Mouse (Mus musculus): Measurements from ENCODE around the gene Znrf2. TPM values are rescaled to one million over a fixed set of nuclear protein-coding genes. Genes with fewer than 3 reads are reported as not detected.
"Not testable (repeated sequence)": the region's sequence is repeated elsewhere in the genome, so short reads cannot be mapped to it uniquely, and the experiment has no call there.

Gene Znrf2
- polyA plus RNA-seq, 2 experiments = 5.5 to 6.3 TPM

DNA sequence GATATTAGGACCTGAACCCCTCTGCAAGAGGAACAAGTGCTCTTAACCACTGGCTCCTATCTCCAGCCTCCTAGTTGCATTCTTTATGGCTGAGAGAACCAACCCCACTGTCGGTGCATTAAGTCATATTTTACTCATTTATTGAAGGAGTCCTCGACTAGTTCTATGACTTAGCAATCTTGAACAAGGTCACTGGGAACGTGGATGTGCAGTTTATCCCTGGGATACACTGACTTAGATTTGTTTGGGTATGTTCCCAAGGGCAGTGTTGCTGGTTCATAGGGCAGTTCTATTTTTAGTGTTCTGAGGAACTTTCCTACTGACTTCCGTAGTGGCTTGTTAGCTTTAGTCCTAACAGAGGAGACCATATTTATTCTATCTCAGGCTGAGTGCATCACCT is 5.6 kb downstream of the Znrf2 start:
- WGBS = 79% methylated on average over 4 of the region's 4 CpGs
- Histone ChIP-seq H3K36me3 (ENCODE audit: control insufficient read depth, insufficient read depth, low read length) (no peaks in the 10 kb centered on the region), H3K4me2 (replicated peaks; ENCODE audit: low read depth, low read length, severe bottlenecking) (no peak overlapping the region), H3K9ac (ENCODE audit: low read depth, low read length, severe bottlenecking) (no peak overlapping the region), H3K27ac (replicated peaks; ENCODE audit: low read depth, low read length) (no peak overlapping the region), H3K4me1 (ENCODE audit: control insufficient read depth, insufficient read depth, low read length) (peaks cover 23% of the 10 kb centered on the region), H3K4me3 (replicated peaks; ENCODE audit: low read length) (no peak overlapping the region), H3K9me3 (ENCODE audit: control insufficient read depth, low read length) (no peaks in the 10 kb centered on the region), H3K27me3 (ENCODE audit: control insufficient read depth, insufficient read depth, low read length) (no peaks in the 10 kb centered on the region)
- ATAC-seq (ENCODE audit: low FRiP score, low read depth) = no peak
- TF ChIP-seq POLR2A (IDR thresholded peaks at IDR 0.05; ENCODE audit: borderline replicate concordance, extremely low read depth, insufficient read depth, insufficient read length) = no peak
- no peak for DNase-seq (ENCODE audit: low spot score)

DNA sequence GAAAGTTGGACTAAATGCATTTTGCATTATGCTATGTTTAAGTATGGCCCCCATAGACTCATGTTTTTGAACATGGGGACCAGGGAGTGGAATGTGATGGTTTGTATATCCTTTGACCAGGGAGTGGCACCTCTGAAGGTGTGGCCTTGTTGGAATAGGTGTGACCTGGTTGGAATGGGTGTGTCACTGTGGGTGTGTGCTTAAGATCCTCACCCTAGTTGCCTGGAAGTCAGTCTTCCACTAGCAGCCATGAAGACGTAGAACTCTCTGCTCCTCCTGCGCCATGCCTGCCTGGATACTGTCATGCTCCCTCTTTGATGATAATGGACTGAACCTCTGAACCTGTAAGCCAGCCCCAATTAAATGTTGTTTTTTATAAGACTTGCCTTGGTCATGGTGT is 7.8 kb downstream of the Znrf2 start:
- H3K36me3 ChIP-seq (ENCODE audit: control insufficient read depth, insufficient read depth, low read length); H3K4me3 ChIP-seq (replicated peaks; ENCODE audit: low read length); DNase-seq (ENCODE audit: low spot score); H3K4me2 ChIP-seq (replicated peaks; ENCODE audit: low read depth, low read length, severe bottlenecking); ATAC-seq (ENCODE audit: low FRiP score, low read depth); H3K27me3 ChIP-seq (ENCODE audit: control insufficient read depth, insufficient read depth, low read length); H3K27ac ChIP-seq (replicated peaks; ENCODE audit: low read depth, low read length); H3K9me3 ChIP-seq (ENCODE audit: control insufficient read depth, low read length); H3K9ac ChIP-seq (ENCODE audit: low read depth, low read length, severe bottlenecking); H3K4me1 ChIP-seq (ENCODE audit: control insufficient read depth, insufficient read depth, low read length): not testable (repeated sequence)
- 93% methylated on average over 2 of the region's 2 CpGs for WGBS

DNA sequence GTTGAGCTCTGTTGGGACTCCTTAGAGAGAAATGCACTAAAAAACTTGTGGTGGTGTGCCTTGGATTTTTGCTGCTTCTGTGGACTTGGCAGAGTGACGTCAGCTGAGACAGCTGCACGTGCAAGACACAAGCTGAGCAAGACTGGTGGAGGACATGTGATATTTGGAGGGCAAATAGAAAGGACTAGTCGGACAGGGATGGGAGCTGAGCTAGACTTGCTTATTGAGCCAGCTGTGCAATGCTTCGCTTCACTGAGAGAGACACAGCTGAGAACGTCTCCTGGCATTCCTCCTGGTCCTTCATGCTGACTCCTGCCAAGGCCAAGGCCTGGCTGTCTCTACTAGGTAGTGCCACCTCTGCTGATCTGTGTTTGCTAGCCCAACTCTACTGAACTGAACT is 10.8 kb downstream of the Znrf2 start:
- peaks cover 9% of the 10 kb centered on the region for H3K4me1 ChIP-seq (ENCODE audit: control insufficient read depth, insufficient read depth, low read length)

DNA sequence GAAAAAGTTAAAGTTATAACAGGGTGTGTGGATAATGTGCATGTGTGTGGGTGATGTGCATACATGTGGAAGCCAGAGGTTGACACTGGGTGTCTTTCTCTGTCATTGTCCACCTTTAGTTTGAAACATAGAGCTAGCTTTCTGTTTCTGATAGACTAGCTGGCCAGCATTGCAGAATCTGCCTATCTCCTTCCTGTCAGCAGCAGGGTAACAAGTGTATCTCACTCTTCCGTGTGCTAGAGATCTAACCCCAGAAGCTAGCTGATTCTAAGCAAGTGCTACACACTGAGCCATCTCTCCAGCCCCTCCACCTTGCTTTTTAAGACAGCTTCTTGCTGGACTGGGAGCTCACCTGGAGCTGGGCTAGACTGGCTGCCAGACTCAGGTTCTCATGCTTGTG is 11.6 kb downstream of the Znrf2 start:
- H3K9ac ChIP-seq (ENCODE audit: low read depth, low read length, severe bottlenecking) = no peak overlapping the region

More for the DNA sequence above, 10.8 kb downstream of the Znrf2 start:
- WGBS = 79% methylated on average over 5 of the region's 5 CpGs
- no peak for TF ChIP-seq POLR2A (IDR thresholded peaks at IDR 0.05; ENCODE audit: borderline replicate concordance, extremely low read depth, insufficient read depth, insufficient read length)
- Histone ChIP-seq H3K4me3 (replicated peaks; ENCODE audit: low read length) (no peak overlapping the region), H3K9ac (ENCODE audit: low read depth, low read length, severe bottlenecking) (no peak overlapping the region), H3K9me3 (ENCODE audit: control insufficient read depth, low read length) (no peaks in the 10 kb centered on the region), H3K27ac (replicated peaks; ENCODE audit: low read depth, low read length) (no peak overlapping the region), H3K27me3 (ENCODE audit: control insufficient read depth, insufficient read depth, low read length) (no peaks in the 10 kb centered on the region), H3K4me2 (replicated peaks; ENCODE audit: low read depth, low read length, severe bottlenecking) (no peak overlapping the region), H3K36me3 (ENCODE audit: control insufficient read depth, insufficient read depth, low read length) (no peaks in the 10 kb centered on the region)
- ATAC-seq (ENCODE audit: low FRiP score, low read depth) = peak; percentile 55; the same call in 1 of the 2 replicates
- no peak for DNase-seq (ENCODE audit: low spot score)

DNA sequence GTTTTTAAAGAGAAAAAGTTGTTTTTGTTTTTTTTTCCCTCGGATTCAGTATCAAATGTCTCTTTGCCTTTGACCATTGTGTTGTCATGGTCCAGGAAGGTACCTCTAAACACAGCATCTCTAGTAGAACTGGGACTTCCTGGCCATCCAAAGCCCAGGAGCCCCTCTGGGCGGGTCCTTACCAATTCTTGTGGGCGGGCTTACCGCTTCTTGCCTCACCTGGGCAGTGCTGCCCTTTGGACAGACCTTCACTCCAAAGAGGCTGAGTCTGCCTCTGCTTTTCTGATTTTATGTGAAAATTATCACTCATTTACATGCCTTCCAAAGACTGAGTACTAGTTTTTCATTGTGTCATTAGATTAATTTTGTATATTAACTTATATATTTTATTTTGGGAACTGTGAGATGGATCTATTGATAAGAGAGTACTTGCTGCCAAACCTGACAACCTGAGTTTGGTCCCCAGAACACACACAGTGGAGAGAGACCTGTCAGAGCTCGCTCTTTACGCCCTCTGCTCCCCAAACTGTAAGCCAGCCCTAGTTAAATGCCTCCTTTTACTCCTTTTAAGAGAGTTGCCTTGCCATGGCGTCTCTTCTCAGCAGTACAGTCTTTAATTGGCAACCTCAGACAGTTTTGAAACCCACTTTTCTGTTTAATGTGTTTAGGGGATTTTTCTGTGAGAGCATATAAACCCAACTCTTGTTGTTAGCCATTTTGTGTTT is 13.5 kb downstream of the Znrf2 start:
- Histone ChIP-seq H3K9ac (ENCODE audit: low read depth, low read length, severe bottlenecking) (no peak overlapping the region), H3K4me1 (ENCODE audit: control insufficient read depth, insufficient read depth, low read length) (peaks cover 9% of the 10 kb centered on the region), H3K9me3 (ENCODE audit: control insufficient read depth, low read length) (no peaks in the 10 kb centered on the region), H3K4me2 (replicated peaks; ENCODE audit: low read depth, low read length, severe bottlenecking) (no peak overlapping the region), H3K27me3 (ENCODE audit: control insufficient read depth, insufficient read depth, low read length) (no peaks in the 10 kb centered on the region), H3K4me3 (replicated peaks; ENCODE audit: low read length) (no peak overlapping the region), H3K36me3 (ENCODE audit: control insufficient read depth, insufficient read depth, low read length) (no peaks in the 10 kb centered on the region), H3K27ac (replicated peaks; ENCODE audit: low read depth, low read length) (no peak overlapping the region)
- no peak for ATAC-seq (ENCODE audit: low FRiP score, low read depth)
- no peak for DNase-seq (ENCODE audit: low spot score)
- TF ChIP-seq POLR2A (IDR thresholded peaks at IDR 0.05; ENCODE audit: borderline replicate concordance, extremely low read depth, insufficient read depth, insufficient read length) = no peak
- 66% methylated on average over 7 of the region's 7 CpGs for WGBS

More for the DNA sequence above, 11.6 kb downstream of the Znrf2 start:
- Histone ChIP-seq H3K4me2 (replicated peaks; ENCODE audit: low read depth, low read length, severe bottlenecking) (no peak overlapping the region), H3K4me3 (replicated peaks; ENCODE audit: low read length) (no peak overlapping the region), H3K36me3 (ENCODE audit: control insufficient read depth, insufficient read depth, low read length) (no peaks in the 10 kb centered on the region), H3K27ac (replicated peaks; ENCODE audit: low read depth, low read length) (no peak overlapping the region), H3K27me3 (ENCODE audit: control insufficient read depth, insufficient read depth, low read length) (no peaks in the 10 kb centered on the region), H3K9me3 (ENCODE audit: control insufficient read depth, low read length) (no peaks in the 10 kb centered on the region), H3K4me1 (ENCODE audit: control insufficient read depth, insufficient read depth, low read length) (peaks cover 9% of the 10 kb centered on the region)
- ATAC-seq (ENCODE audit: low FRiP score, low read depth) = no peak
- 91% methylated on average over 1 of the region's 1 CpGs for WGBS
- no peak for TF ChIP-seq POLR2A (IDR thresholded peaks at IDR 0.05; ENCODE audit: borderline replicate concordance, extremely low read depth, insufficient read depth, insufficient read length)
- DNase-seq (ENCODE audit: low spot score) = no peak

Measured in limb, embryonic 14.5 days (tissue).